Mouse (Mus musculus) neural tube, embryonic 15.5 days (tissue): ENCODE data around the gene Ccdc188. TPM values are rescaled to one million over a fixed set of nuclear protein-coding genes. Genes with fewer than 3 reads are reported as not detected.

ENCODE experiments used
- ATAC-seq: fragments of 200-750 bp; cut with Nextera tagmentation; 2 replicates; pipeline ENCODE4 v1.8.0; 2017; ENCODE audit warnings: mild to moderate bottlenecking, moderate TSS enrichment, moderate library complexity; ENCODE audit not compliant: low FRiP score
- H3K27ac ChIP-seq: fragments of 300-500 bp; sonication (generic); replicated peaks from 2 replicates; pipeline ENCODE4 v1.5.1; 2015; ENCODE audit warnings: mild to moderate bottlenecking, inconsistent platforms
- H3K27me3 ChIP-seq: fragments of 300-500 bp; sonication (generic); replicated peaks from 2 replicates; pipeline ENCODE4 v1.6.1; 2015; ENCODE audit warnings: inconsistent platforms
- H3K36me3 ChIP-seq: fragments of 300-500 bp; sonication (generic); 2 replicates; pipeline ENCODE4 v1.6.1; 2015; ENCODE audit warnings: inconsistent platforms
- H3K4me1 ChIP-seq: fragments of 300-500 bp; sonication (generic); 2 replicates; pipeline ENCODE4 v1.6.1; 2015; ENCODE audit warnings: inconsistent platforms
- H3K4me2 ChIP-seq: fragments of 300-500 bp; sonication (generic); 2 replicates; pipeline ENCODE4 v1.6.1; 2015; ENCODE audit warnings: inconsistent platforms, mild to moderate bottlenecking, moderate library complexity
- H3K4me3 ChIP-seq: fragments of 300-500 bp; sonication (generic); replicated peaks from 2 replicates; pipeline ENCODE4 v1.5.1; 2015; ENCODE audit warnings: mild to moderate bottlenecking, inconsistent platforms
- H3K9ac ChIP-seq: fragments of 300-500 bp; sonication (generic); replicated peaks from 2 replicates; pipeline ENCODE4 v1.6.1; 2015; ENCODE audit warnings: mild to moderate bottlenecking, inconsistent platforms
- H3K9me3 ChIP-seq: fragments of 300-500 bp; sonication (generic); replicated peaks from 2 replicates; pipeline ENCODE4 v1.6.1; 2016; ENCODE audit warnings: inconsistent platforms
- WGBS: fragments of 180-500 bp; shearing (Covaris S2); methylation state at CpG from one replicate; pipeline ENCODE4 v1.1.7; 2015; ENCODE audit warnings: mixed read lengths; 5-methylcytosine and 5-hydroxymethylcytosine counted together
- polyA plus RNA-seq: library from polyadenylated mRNA; unstranded; fragments of >200 nt; fragmentation: Nextera tagmentation; extraction: Ambion mirVana; gene quantifications from 2 replicates; pipeline ENCODE4 v1.2.1, GENCODE M21; 2015

The Ccdc188 gene
- polyA plus RNA-seq, 1 experiment from 2014 or later = not detected

DNA sequence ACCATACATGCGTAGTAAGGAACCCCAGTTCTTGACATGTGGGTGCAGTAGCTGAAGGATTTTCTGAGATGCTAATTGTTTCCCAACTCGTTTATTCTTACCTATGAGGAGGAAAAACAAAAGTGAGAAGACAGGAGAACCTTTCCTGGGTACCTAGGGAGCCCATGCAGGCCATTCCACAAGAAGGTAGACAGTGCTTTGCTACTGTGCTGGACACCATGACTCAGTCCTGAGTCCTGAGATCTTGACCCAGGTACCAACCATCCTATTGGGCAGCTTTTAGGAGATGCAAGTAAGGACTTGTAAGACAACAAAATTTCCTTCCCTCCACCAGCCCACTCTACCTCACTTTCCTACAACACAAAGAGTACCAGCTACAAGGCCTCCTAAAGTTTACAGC, 40.5 kb downstream of the Ccdc188 start, which contains the start of gene Gm49776:
Gene Gm49776, minus strand, starts transcription at position 101 of the 400 bp plus-strand sequence.
- H3K9ac ChIP-seq = no peak within 1 kb of the TSS
- ATAC-seq = no peak
- H3K9me3 ChIP-seq = no peaks in the 10 kb centered on the region
- no peaks in the 10 kb centered on the region for H3K4me1 ChIP-seq
- WGBS = 96% methylated on average over 2 of the region's 2 CpGs
- peaks cover 86% of the 10 kb centered on the region for H3K36me3 ChIP-seq
- no peak within 1 kb of the TSS for H3K27ac ChIP-seq
- no peaks in the 10 kb centered on the region for H3K27me3 ChIP-seq
- no peak within 1 kb of the TSS for H3K4me3 ChIP-seq
- no peak within 1 kb of the TSS for H3K4me2 ChIP-seq

DNA sequence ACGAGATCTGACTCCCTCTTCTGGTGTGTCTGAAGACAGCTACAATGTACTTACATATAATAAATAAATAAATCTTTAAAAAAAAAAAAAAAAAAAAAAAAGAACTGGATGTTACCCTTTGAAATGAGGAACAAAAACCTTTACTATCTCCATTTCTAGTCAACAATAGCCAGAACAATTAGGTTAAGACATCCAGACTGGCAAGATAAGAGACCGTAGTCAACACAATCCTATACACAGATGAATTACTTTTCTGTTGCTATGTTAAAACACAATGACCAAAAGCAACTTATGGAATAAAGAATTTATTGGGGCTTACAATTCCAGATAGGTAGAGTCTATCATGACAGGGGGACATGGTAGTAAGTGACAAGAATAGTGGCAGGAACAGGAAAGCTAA, 47.3 kb downstream of the Ccdc188 start:
- Histone ChIP-seq H3K9ac (no peak overlapping the region), H3K9me3 (no peaks in the 10 kb centered on the region), H3K4me2 (no peak overlapping the region), H3K4me1 (no peaks in the 10 kb centered on the region), H3K27ac (no peak overlapping the region), H3K36me3 (peaks cover 70% of the 10 kb centered on the region), H3K4me3 (no peak overlapping the region), H3K27me3 (no peaks in the 10 kb centered on the region)
- WGBS = 91% methylated on average over 2 of the region's 2 CpGs
- ATAC-seq = no peak

DNA sequence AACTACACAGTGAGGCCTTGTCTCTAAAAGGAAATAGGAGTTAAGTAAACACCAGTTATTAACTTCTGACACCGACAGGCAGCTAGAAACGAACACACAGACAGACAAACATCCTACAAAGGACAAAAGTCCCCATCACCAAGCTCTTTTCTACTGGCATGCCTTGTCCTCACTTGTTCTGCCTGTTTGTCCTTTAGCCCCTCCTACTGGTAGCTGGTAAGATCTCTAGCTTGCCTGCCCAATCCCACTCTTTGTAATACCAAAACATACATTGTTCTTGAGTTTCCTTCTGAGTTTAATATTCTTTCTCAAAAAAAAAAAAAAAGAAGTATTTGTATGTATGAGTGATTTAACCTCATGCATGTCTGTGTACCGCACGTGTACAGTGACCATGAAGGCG, 50.5 kb downstream of the Ccdc188 start:
- no peak for ATAC-seq
- H3K27me3 ChIP-seq = no peaks in the 10 kb centered on the region
- H3K9ac ChIP-seq = no peak overlapping the region
- H3K9me3 ChIP-seq = no peaks in the 10 kb centered on the region
- 92% methylated on average over 5 of the region's 5 CpGs for WGBS
- H3K4me1 ChIP-seq = no peaks in the 10 kb centered on the region
- peaks cover 75% of the 10 kb centered on the region for H3K36me3 ChIP-seq
- H3K27ac ChIP-seq = no peak overlapping the region
- no peak overlapping the region for H3K4me2 ChIP-seq
- H3K4me3 ChIP-seq = no peak overlapping the region

Other genes starting within 250 kb of the Ccdc188 start
- not detected in 2 replicates for gene Vpreb2, start 237.5 kb upstream of the Ccdc188 start, polyA plus RNA-seq
- 148 and 162 TPM in 2 replicates for gene Dgcr6, start 165.0 kb upstream of the Ccdc188 start, polyA plus RNA-seq
- gene Prodh, start 127.7 kb upstream of the Ccdc188 start, polyA plus RNA-seq = 4.0 and 6.4 TPM in 2 replicates
- 26.5 and 28.7 TPM in 2 replicates for gene Rtn4r, start 90.2 kb upstream of the Ccdc188 start, polyA plus RNA-seq
- gene Zdhhc8, start 17.3 kb downstream of the Ccdc188 start, polyA plus RNA-seq = 16.9 and 19.2 TPM in 2 replicates
- 96.4 and 97.1 TPM in 2 replicates for gene Trmt2a, start 30.8 kb downstream of the Ccdc188 start, polyA plus RNA-seq
- gene Ranbp1, start 30.9 kb downstream of the Ccdc188 start, polyA plus RNA-seq = 364 and 412 TPM in 2 replicates
- gene Gm49776, start 40.4 kb downstream of the Ccdc188 start, polyA plus RNA-seq = 1.4 and 5.4 TPM in 2 replicates
- gene Dgcr8, start 71.4 kb downstream of the Ccdc188 start, polyA plus RNA-seq = 28.0 and 30.0 TPM in 2 replicates
- gene Tango2, start 130.2 kb downstream of the Ccdc188 start, polyA plus RNA-seq = 98.7 and 115 TPM in 2 replicates
- 71.2 and 72.5 TPM in 2 replicates for gene Arvcf, start 130.3 kb downstream of the Ccdc188 start, polyA plus RNA-seq
- 28.3 and 30.9 TPM in 2 replicates for gene Txnrd2, start 208.5 kb downstream of the Ccdc188 start, polyA plus RNA-seq
- gene Comt, start 209.0 kb downstream of the Ccdc188 start, polyA plus RNA-seq = 117 and 128 TPM in 2 replicates